Mouse (Mus musculus) thymus, adult 18-20 months (tissue): ENCODE data around the gene Fanci.

Experiments
- DNase-seq, 2 experiments: peaks; one replicate each; pipeline ENCODE4 v3.0.0; 2022; ENCODE audit warnings: mixed read lengths in 2 of 2

Gene Fanci

GRCm38 (mm10) chr7:79465461-79466044 is 73.8 kb downstream of the Fanci start:
- DNase-seq, result peak; percentile 59 to 69

- DNase-seq, result peak; percentile 94 to 96
Measured at GRCm38 (mm10) chr7:79466053-79466901, 74.5 kb downstream of the Fanci start, which contains the start of gene Polg. Gene Polg (minus strand): TSS chr7:79466362.

GRCm38 (mm10) chr7:79467951-79468350 is 76.2 kb downstream of the Fanci start:
- DNase-seq, result no peak

- DNase-seq, result no peak
Measured at GRCm38 (mm10) chr7:79468994-79469393, 77.3 kb downstream of the Fanci start.

GRCm38 (mm10) chr7:79469766-79470165 is 78.0 kb downstream of the Fanci start:
- no peak for DNase-seq

GRCm38 (mm10) chr7:79470718-79471117 is 79.0 kb downstream of the Fanci start:
- DNase-seq, result no peak

- DNase-seq, result no peak
Measured at GRCm38 (mm10) chr7:79471436-79471835, 79.7 kb downstream of the Fanci start.

- no peak for DNase-seq
Measured at GRCm38 (mm10) chr7:79472792-79473191, 81.1 kb downstream of the Fanci start.

GRCm38 (mm10) chr7:79473496-79474194 is 81.9 kb downstream of the Fanci start:
- no peak for DNase-seq

- DNase-seq, result no peak
Measured at GRCm38 (mm10) chr7:79474831-79475399, 83.2 kb downstream of the Fanci start.

GRCm38 (mm10) chr7:79486528-79486927 is 94.8 kb downstream of the Fanci start:
- DNase-seq, result no peak

GRCm38 (mm10) chr7:79493915-79494314 is 102.2 kb downstream of the Fanci start:
- DNase-seq, result no peak

- DNase-seq, result peak; percentile 48 to 52
Measured at GRCm38 (mm10) chr7:79495988-79496815, 104.5 kb downstream of the Fanci start.

GRCm38 (mm10) chr7:79496816-79497328 is 105.1 kb downstream of the Fanci start:
- DNase-seq, result no peak

GRCm38 (mm10) chr7:79497701-79498115 is 106.0 kb downstream of the Fanci start:
- DNase-seq, result no peak

GRCm38 (mm10) chr7:79498356-79498755 is 106.6 kb downstream of the Fanci start:
- no peak for DNase-seq

GRCm38 (mm10) chr7:79498965-79499595 is 107.4 kb downstream of the Fanci start:
- no peak for DNase-seq
